Mouse (Mus musculus) megakaryocyte progenitor cell, adult 5-6 weeks (primary cell): Measurements from ENCODE around the gene Ptpn6. TPM values are rescaled to one million over a fixed set of nuclear protein-coding genes. Genes with fewer than 3 reads are reported as not detected.

Source experiments
- ATAC-seq: replicated peaks from 2 replicates; pipeline ENCODE4 v1.8.0; 2016; ENCODE audit warnings: mild to moderate bottlenecking, moderate TSS enrichment, inconsistent platforms; ENCODE audit not compliant: poor library complexity
- total RNA-seq, 2 experiments: library from RNA; stranded (forward) in 1 of 2; stranded (reverse) in 1 of 2; fragments of 157-497, 149-512 nt in 1 of 2; fragments of 200-1000 nt in 1 of 2; gene quantifications; 2 replicates each; pipeline versions ENCODE4 v1.2.3 to v1.2.4; 2015 to 2017

The Ptpn6 gene
- total RNA-seq (2015) (115 and 121 TPM in 2 replicates), total RNA-seq (2017) (398 and 466 TPM in 2 replicates)

- peak; percentile 30 for ATAC-seq
These were observed at the start of gene Ptpn6 for GRCm38 (mm10) chr6:124738511-124739023. TSS of gene Ptpn6 (minus strand) at chr6:124738714.

- no peak for ATAC-seq
These were observed 49.2 kb upstream of the Ptpn6 start for GRCm38 (mm10) chr6:124787722-124788121.

- peak; percentile 85 for ATAC-seq
These were observed 48.4 kb upstream of the Ptpn6 start for GRCm38 (mm10) chr6:124786756-124787420.

- ATAC-seq: peak; percentile 43
These were observed 43.9 kb upstream of the Ptpn6 start for GRCm38 (mm10) chr6:124782436-124782835.

- no peak for ATAC-seq
These were observed 42.4 kb upstream of the Ptpn6 start for GRCm38 (mm10) chr6:124780917-124781316.

- no peak; the same call in 1 of the 2 replicates for ATAC-seq
These were observed 41.5 kb upstream of the Ptpn6 start for GRCm38 (mm10) chr6:124779984-124780416.

GRCm38 (mm10) chr6:124779222-124779983 is 40.9 kb upstream of the Ptpn6 start, which contains the start of gene Lrrc23:
TSS of gene Lrrc23 (minus strand) at chr6:124779727.
- ATAC-seq: peak; percentile 86

- no peak for ATAC-seq
These were observed 32.0 kb upstream of the Ptpn6 start for GRCm38 (mm10) chr6:124770511-124770910.

GRCm38 (mm10) chr6:124770013-124770412 is 31.5 kb upstream of the Ptpn6 start:
- ATAC-seq: no peak

- peak; percentile 62 for ATAC-seq
These were observed 30.7 kb upstream of the Ptpn6 start, which contains the start of gene Eno2 for GRCm38 (mm10) chr6:124769101-124769765. TSS of gene Eno2 (minus strand) at chr6:124769673.

GRCm38 (mm10) chr6:124768704-124769044 is 30.2 kb upstream of the Ptpn6 start:
- ATAC-seq: peak; percentile 33; the same call in 1 of the 2 replicates

GRCm38 (mm10) chr6:124767920-124768703 is 29.6 kb upstream of the Ptpn6 start:
- ATAC-seq: peak; percentile 49

GRCm38 (mm10) chr6:124767536-124767919 is 29.0 kb upstream of the Ptpn6 start:
- no peak for ATAC-seq

- ATAC-seq: no peak
These were observed 27.4 kb upstream of the Ptpn6 start for GRCm38 (mm10) chr6:124765951-124766350.

GRCm38 (mm10) chr6:124759259-124759658 is 20.7 kb upstream of the Ptpn6 start:
- peak; percentile 90 for ATAC-seq

- ATAC-seq: no peak
These were observed 20.3 kb upstream of the Ptpn6 start for GRCm38 (mm10) chr6:124758849-124759232.

GRCm38 (mm10) chr6:124757909-124758848 is 19.7 kb upstream of the Ptpn6 start:
- ATAC-seq: no peak

GRCm38 (mm10) chr6:124757351-124757880 is 18.9 kb upstream of the Ptpn6 start:
- ATAC-seq: no peak
